Mouse (Mus musculus) hindbrain, embryonic 15.5 days (tissue): ENCODE measurements around the gene Rnf181. TPM values are rescaled to one million over a fixed set of nuclear protein-coding genes. Genes with fewer than 3 reads are reported as not detected.

ENCODE experiments used
- ATAC-seq: fragments of 200-750 bp; cut with Nextera tagmentation; 2 replicates; pipeline ENCODE4 v1.8.0; 2017; ENCODE audit warnings: low read depth, moderate number of reproducible peaks, moderate TSS enrichment; ENCODE audit not compliant: low FRiP score
- H3K27ac ChIP-seq: fragments of 300-500 bp; sonication (generic); replicated peaks from 2 replicates; pipeline ENCODE4 v1.5.1; 2015; ENCODE audit warnings: mild to moderate bottlenecking, inconsistent platforms
- H3K27me3 ChIP-seq: fragments of 300-500 bp; sonication (generic); 2 replicates; pipeline ENCODE4 v1.6.1; 2015; ENCODE audit warnings: control low read depth, inconsistent platforms
- H3K36me3 ChIP-seq: fragments of 300-500 bp; sonication (generic); 2 replicates; pipeline ENCODE4 v1.6.1; 2015; ENCODE audit warnings: control low read depth, inconsistent platforms
- H3K4me1 ChIP-seq: fragments of 300-500 bp; sonication (generic); replicated peaks from 2 replicates; pipeline ENCODE4 v1.6.1; 2015; ENCODE audit warnings: control low read depth, inconsistent platforms
- H3K4me2 ChIP-seq: fragments of 300-500 bp; sonication (generic); 2 replicates; pipeline ENCODE4 v1.6.1; 2015; ENCODE audit warnings: moderate library complexity, mild to moderate bottlenecking, inconsistent platforms
- H3K4me3 ChIP-seq: fragments of 300-500 bp; sonication (generic); 2 replicates; pipeline ENCODE4 v1.5.1; 2015; ENCODE audit warnings: mild to moderate bottlenecking, inconsistent platforms
- H3K9ac ChIP-seq: fragments of 300-500 bp; sonication (generic); 2 replicates; pipeline ENCODE4 v1.6.1; 2015; ENCODE audit warnings: inconsistent platforms
- H3K9me3 ChIP-seq: fragments of 300-500 bp; sonication (generic); 2 replicates; pipeline ENCODE4 v1.6.1; 2016; ENCODE audit warnings: control low read depth, inconsistent platforms
- WGBS: fragments of 180-500 bp; shearing (Covaris S2); methylation state at CpG from one replicate; pipeline ENCODE4 v1.1.7; 2015; 5-methylcytosine and 5-hydroxymethylcytosine counted together
- polyA plus RNA-seq: library from polyadenylated mRNA; unstranded; fragments of >200 nt; fragmentation: Nextera tagmentation; extraction: Ambion mirVana; gene quantifications from 2 replicates; pipeline ENCODE4 v1.2.1, GENCODE M21; 2015

Rnf181 gene
- polyA plus RNA-seq, 1 experiment from 2014 or later, result 135 TPM

GRCm38 (mm10) chr6:72357164-72358079 lies 9.3 kb downstream of the Rnf181 start:
- Histone ChIP-seq H3K27ac (no peak overlapping the region), H3K4me1 (peaks cover 52% of the 10 kb centered on the region), H3K4me3 (no peak overlapping the region), H3K27me3 (no peaks in the 10 kb centered on the region), H3K4me2 (no peak overlapping the region), H3K9me3 (no peaks in the 10 kb centered on the region), H3K9ac (no peak overlapping the region), H3K36me3 (peaks cover 23% of the 10 kb centered on the region)
- no peak for ATAC-seq
- WGBS, result 73% methylated on average over 5 of the region's 5 CpGs

GRCm38 (mm10) chr6:72356001-72356532 lies 10.7 kb downstream of the Rnf181 start:
- H3K9me3 ChIP-seq, result no peaks in the 10 kb centered on the region
- H3K36me3 ChIP-seq, result peaks cover 23% of the 10 kb centered on the region
- H3K27ac ChIP-seq, result peak overlapping the region; percentile 63; the same call in 1 of the 2 replicates
- 0 out of 2 replicates have a peak, but pooled peaks have one; percentile 15 for ATAC-seq
- WGBS, result 38% methylated on average over 6 of the region's 8 CpGs
- peak overlapping the region; percentile 59 for H3K9ac ChIP-seq
- H3K27me3 ChIP-seq, result no peaks in the 10 kb centered on the region
- H3K4me3 ChIP-seq, result peak overlapping the region; percentile 51
- H3K4me2 ChIP-seq, result peak overlapping the region; percentile 82
- peaks cover 44% of the 10 kb centered on the region for H3K4me1 ChIP-seq

- H3K36me3 ChIP-seq, result peaks cover 27% of the 10 kb centered on the region
- no peaks in the 10 kb centered on the region for H3K27me3 ChIP-seq
- H3K4me3 ChIP-seq, result peak within 1 kb of the TSS; percentile 51
- no peaks in the 10 kb centered on the region for H3K9me3 ChIP-seq
- peak within 1 kb of the TSS; percentile 63 for H3K27ac ChIP-seq
- H3K4me2 ChIP-seq, result peak within 1 kb of the TSS; percentile 82
- under 1% methylated on average over 66 of the region's 71 CpGs for WGBS
- peak within 1 kb of the TSS; percentile 59 for H3K9ac ChIP-seq
- peaks cover 37% of the 10 kb centered on the region for H3K4me1 ChIP-seq
- ATAC-seq, result peak; percentile 89
These were observed 11.5 kb downstream of the Rnf181 start, which contains the start of gene Tmem150a for GRCm38 (mm10) chr6:72355066-72355911. Gene Tmem150a (plus strand): TSS chr6:72355447.

- ATAC-seq, result no peak
- Histone ChIP-seq H3K27me3 (no peaks in the 10 kb centered on the region), H3K36me3 (peaks cover 27% of the 10 kb centered on the region), H3K4me3 (no peak overlapping the region), H3K4me2 (peak overlapping the region; percentile 82), H3K27ac (no peak overlapping the region), H3K9me3 (no peaks in the 10 kb centered on the region), H3K4me1 (peaks cover 34% of the 10 kb centered on the region), H3K9ac (no peak overlapping the region)
- WGBS, result 88% methylated on average over 1 of the region's 1 CpGs
These were observed 12.7 kb downstream of the Rnf181 start for GRCm38 (mm10) chr6:72354025-72354424.

- Histone ChIP-seq H3K4me2 (no peak overlapping the region), H3K36me3 (peaks cover 24% of the 10 kb centered on the region), H3K27me3 (no peaks in the 10 kb centered on the region), H3K4me1 (peaks cover 46% of the 10 kb centered on the region), H3K9me3 (no peaks in the 10 kb centered on the region), H3K9ac (no peak overlapping the region), H3K4me3 (no peak overlapping the region), H3K27ac (no peak overlapping the region)
- WGBS, result 78% methylated on average over 5 of the region's 5 CpGs
- ATAC-seq, result no peak
These were observed 13.9 kb downstream of the Rnf181 start for GRCm38 (mm10) chr6:72352636-72353405.

- Histone ChIP-seq H3K36me3 (peaks cover 24% of the 10 kb centered on the region), H3K4me3 (no peak overlapping the region), H3K9ac (no peak overlapping the region), H3K4me2 (no peak overlapping the region), H3K27me3 (no peaks in the 10 kb centered on the region), H3K27ac (no peak overlapping the region), H3K4me1 (peaks cover 39% of the 10 kb centered on the region), H3K9me3 (no peaks in the 10 kb centered on the region)
- no peak for ATAC-seq
- 91% methylated on average over 2 of the region's 2 CpGs for WGBS
These were observed 16.5 kb downstream of the Rnf181 start for GRCm38 (mm10) chr6:72350214-72350613.

- Histone ChIP-seq H3K27ac (no peak overlapping the region), H3K27me3 (no peaks in the 10 kb centered on the region), H3K36me3 (peaks cover 24% of the 10 kb centered on the region), H3K9me3 (no peaks in the 10 kb centered on the region), H3K4me3 (peak overlapping the region; percentile 81), H3K4me1 (peaks cover 41% of the 10 kb centered on the region), H3K4me2 (peak overlapping the region; percentile 82), H3K9ac (no peak overlapping the region)
- ATAC-seq, result no peak
- WGBS, result 78% methylated on average over 10 of the region's 10 CpGs
These were observed 18.3 kb downstream of the Rnf181 start for GRCm38 (mm10) chr6:72348411-72348810.

- no peaks in the 10 kb centered on the region for H3K27me3 ChIP-seq
- peak within 1 kb of the TSS; percentile 81 for H3K4me3 ChIP-seq
- peak within 1 kb of the TSS; percentile 89 for H3K27ac ChIP-seq
- H3K4me1 ChIP-seq, result peaks cover 43% of the 10 kb centered on the region
- peak; percentile 73 for ATAC-seq
- peak within 1 kb of the TSS; percentile 75 for H3K9ac ChIP-seq
- H3K9me3 ChIP-seq, result no peaks in the 10 kb centered on the region
- WGBS, result under 1% methylated on average over 72 of the region's 72 CpGs
- H3K36me3 ChIP-seq, result peaks cover 24% of the 10 kb centered on the region
- peak within 1 kb of the TSS; percentile 82 for H3K4me2 ChIP-seq
These were observed 19.4 kb downstream of the Rnf181 start, which contains the start of gene 0610030E20Rik for GRCm38 (mm10) chr6:72347166-72347941. Gene 0610030E20Rik (plus strand): TSS chr6:72347317.

- Histone ChIP-seq H3K9me3 (no peaks in the 10 kb centered on the region), H3K4me2 (peak overlapping the region; percentile 82), H3K36me3 (peaks cover 24% of the 10 kb centered on the region), H3K27ac (no peak overlapping the region), H3K4me3 (no peak overlapping the region), H3K9ac (no peak overlapping the region), H3K27me3 (no peaks in the 10 kb centered on the region), H3K4me1 (peaks cover 43% of the 10 kb centered on the region)
- 87% methylated on average over 4 of the region's 4 CpGs for WGBS
- ATAC-seq, result no peak
These were observed 20.5 kb downstream of the Rnf181 start for GRCm38 (mm10) chr6:72346261-72346660.

GRCm38 (mm10) chr6:72345633-72346032 lies 21.1 kb downstream of the Rnf181 start:
- H3K4me3 ChIP-seq, result peak overlapping the region; percentile 89
- 53% methylated on average over 6 of the region's 6 CpGs for WGBS
- H3K27ac ChIP-seq, result no peak overlapping the region
- no peak for ATAC-seq
- H3K27me3 ChIP-seq, result no peaks in the 10 kb centered on the region
- peak overlapping the region; percentile 94 for H3K4me2 ChIP-seq
- peaks cover 43% of the 10 kb centered on the region for H3K4me1 ChIP-seq
- H3K9me3 ChIP-seq, result no peaks in the 10 kb centered on the region
- peaks cover 20% of the 10 kb centered on the region for H3K36me3 ChIP-seq
- 0 out of 2 replicates have a peak overlapping the region, but pooled peaks have one; percentile 92 for H3K9ac ChIP-seq
